ENCODE assay signal across 25 mouse cellular contexts in genomic region chr6:38242833-38243232, GRCm38 (mm10). TPM values are rescaled to one million over a fixed set of nuclear protein-coding genes. Genes with fewer than 3 reads are reported as not detected.
DNase-seq lines count a peak whose midpoint lies in the region; ATAC-seq and TF ChIP-seq lines count a peak whose summit lies in the region.
"Had no signal": no experiment of that assay in that cellular context is flagged by ENCODE, and none has a peak within 500 bp of the region (broad histone marks: within the 10 kb centered on the region; RNA-seq: fewer than 3 reads in every experiment).

No protein-coding gene starts in this region.

- no peak overlapping the region for H3K9ac ChIP-seq in forebrain, embryonic 12.5 days
- no peak overlapping the region for H3K9ac ChIP-seq in forebrain, embryonic 16.5 days (replicated peaks; ENCODE audit: low read depth, low read length)
- H3K9ac ChIP-seq in kidney, postnatal 0 days (ENCODE audit: low read depth, low read length): peak overlapping the region; percentile 20; the same call in 1 of the 2 replicates
- no peak overlapping the region for H3K9ac ChIP-seq in lung, postnatal 0 days (replicated peaks; ENCODE audit: low read depth)
- H3K9ac ChIP-seq: embryonic facial prominence, embryonic 13.5 days; hindbrain, embryonic 15.5 days; limb, embryonic 13.5 days; liver, embryonic 12.5 days; liver, postnatal 0 days; midbrain, embryonic 15.5 days had no signal

- WGBS in forebrain, embryonic 12.5 days: 73% methylated on average over 5 of the region's 5 CpGs
- WGBS in forebrain, embryonic 16.5 days: 43% methylated on average over 5 of the region's 5 CpGs
- WGBS in kidney, postnatal 0 days: 66% methylated on average over 5 of the region's 5 CpGs
- WGBS in lung, postnatal 0 days: 43% methylated on average over 5 of the region's 5 CpGs

- no peak for ATAC-seq in forebrain, embryonic 12.5 days (ENCODE audit: low FRiP score)
- ATAC-seq in forebrain, embryonic 16.5 days: no peak
- ATAC-seq in kidney, postnatal 0 days (replicated peaks; ENCODE audit: low FRiP score, low read depth): no peak
- peak; percentile 77 for ATAC-seq in lung, postnatal 0 days
- no peak for ATAC-seq in megakaryocyte progenitor cell, adult 5-6 weeks (replicated peaks; ENCODE audit: poor library complexity)
- ATAC-seq: inflammation-experienced regulatory T-cells, adult 6 months; liver, embryonic 12.5 days; liver, postnatal 0 days had no signal

- peak overlapping the region; percentile 53; the same call in 1 of the 2 replicates for H3K27ac ChIP-seq in forebrain, embryonic 12.5 days
- no peak overlapping the region for H3K27ac ChIP-seq in forebrain, embryonic 16.5 days (ENCODE audit: low read length)
- H3K27ac ChIP-seq in kidney, postnatal 0 days: peak overlapping the region; percentile 54; the same call in 1 of the 2 replicates
- no peak overlapping the region for H3K27ac ChIP-seq in lung, postnatal 0 days (ENCODE audit: low read length)
- H3K27ac ChIP-seq: embryonic facial prominence, embryonic 13.5 days; hindbrain, embryonic 10.5 days; hindbrain, embryonic 15.5 days; left cerebral cortex, adult 2 months; limb, embryonic 13.5 days; liver, embryonic 12.5 days; midbrain, embryonic 15.5 days had no signal

- no peak overlapping the region for H3K4me2 ChIP-seq in forebrain, embryonic 12.5 days
- H3K4me2 ChIP-seq in forebrain, embryonic 16.5 days (ENCODE audit: low read length): no peak overlapping the region
- H3K4me2 ChIP-seq in kidney, postnatal 0 days (ENCODE audit: low read length): no peak overlapping the region
- no peak overlapping the region for H3K4me2 ChIP-seq in lung, postnatal 0 days (replicated peaks; ENCODE audit: low read depth, low read length)
- H3K4me2 ChIP-seq: embryonic facial prominence, embryonic 13.5 days; hindbrain, embryonic 15.5 days; limb, embryonic 13.5 days; liver, embryonic 12.5 days; midbrain, embryonic 15.5 days had no signal

- no peak for TF ChIP-seq CTCF in kidney, postnatal 0 days (IDR thresholded peaks at IDR 0.05; ENCODE audit: low read depth)
- no peak for TF ChIP-seq CTCF in lung, postnatal 0 days (IDR thresholded peaks at IDR 0.05)

- no peak for DNase-seq in kidney, postnatal 0 days (ENCODE audit: low spot score)
- DNase-seq in kidney, adult 9 months: no peak
- DNase-seq in lung, postnatal 0 days (ENCODE audit: low spot score): peak; percentile 70
- no peak for DNase-seq in lung, postnatal 4 days
- DNase-seq: adrenal gland, postnatal 36 days; cerebellum, adult 18-20 months; gastrocnemius, postnatal 14 days; heart, postnatal 14 days; liver, postnatal 0 days; lung, postnatal 36 days; right cerebral cortex, adult 18-20 months; spleen, adult 18-20 months; thymus, postnatal 14 days had no signal

- H3K4me3 ChIP-seq in forebrain, embryonic 12.5 days (replicated peaks): no peak overlapping the region
- no peak overlapping the region for H3K4me3 ChIP-seq in forebrain, embryonic 16.5 days (replicated peaks; ENCODE audit: low read length)
- no peak overlapping the region for H3K4me3 ChIP-seq in kidney, postnatal 0 days (replicated peaks; ENCODE audit: low read depth, low read length)
- no peak overlapping the region for H3K4me3 ChIP-seq in lung, postnatal 0 days (ENCODE audit: low read depth, low read length)
- H3K4me3 ChIP-seq: embryonic facial prominence, embryonic 13.5 days; hindbrain, embryonic 10.5 days; hindbrain, embryonic 15.5 days; left cerebral cortex, adult 2 months; limb, embryonic 13.5 days; liver, embryonic 12.5 days; midbrain, embryonic 15.5 days had no signal

- peaks cover 31% of the 10 kb centered on the region for H3K4me1 ChIP-seq in forebrain, embryonic 12.5 days
- H3K4me1 ChIP-seq in forebrain, embryonic 16.5 days (replicated peaks; ENCODE audit: control insufficient read depth, insufficient read depth, low read length): peaks cover 25% of the 10 kb centered on the region
- peaks cover 9% of the 10 kb centered on the region for H3K4me1 ChIP-seq in kidney, postnatal 0 days (replicated peaks; ENCODE audit: insufficient read depth, low read length)
- H3K4me1 ChIP-seq in lung, postnatal 0 days (ENCODE audit: insufficient read depth, low read depth, low read length): no peaks in the 10 kb centered on the region; the same call in 1 of the 2 replicates
- H3K4me1 ChIP-seq: liver, embryonic 12.5 days had no signal

- H3K36me3 ChIP-seq in forebrain, embryonic 12.5 days (replicated peaks): no peaks in the 10 kb centered on the region
- no peaks in the 10 kb centered on the region for H3K36me3 ChIP-seq in forebrain, embryonic 16.5 days (ENCODE audit: control insufficient read depth, insufficient read depth)
- no peaks in the 10 kb centered on the region for H3K36me3 ChIP-seq in kidney, postnatal 0 days (ENCODE audit: insufficient read depth, low read length)
- no peaks in the 10 kb centered on the region for H3K36me3 ChIP-seq in lung, postnatal 0 days (ENCODE audit: insufficient read depth, low read length)
- H3K36me3 ChIP-seq: embryonic facial prominence, embryonic 13.5 days; G1E; hindbrain, embryonic 15.5 days; limb, embryonic 13.5 days; liver, embryonic 12.5 days; midbrain, embryonic 15.5 days had no signal

- no peak for TF ChIP-seq EP300 in lung, postnatal 0 days (IDR thresholded peaks at IDR 0.05)

- H3K9me3 ChIP-seq in forebrain, embryonic 12.5 days: no peaks in the 10 kb centered on the region
- no peaks in the 10 kb centered on the region for H3K9me3 ChIP-seq in forebrain, embryonic 16.5 days (ENCODE audit: control insufficient read depth, low read length)
- no peaks in the 10 kb centered on the region for H3K9me3 ChIP-seq in kidney, postnatal 0 days (replicated peaks; ENCODE audit: low read length)
- no peaks in the 10 kb centered on the region for H3K9me3 ChIP-seq in lung, postnatal 0 days (ENCODE audit: low read length)
- H3K9me3 ChIP-seq: embryonic facial prominence, embryonic 13.5 days; G1E; hindbrain, embryonic 10.5 days; hindbrain, embryonic 15.5 days; limb, embryonic 13.5 days; liver, embryonic 12.5 days; midbrain, embryonic 15.5 days had no signal

- no peaks in the 10 kb centered on the region for H3K27me3 ChIP-seq in forebrain, embryonic 12.5 days
- no peaks in the 10 kb centered on the region for H3K27me3 ChIP-seq in forebrain, embryonic 16.5 days (replicated peaks; ENCODE audit: control insufficient read depth, insufficient read depth, low read length)
- no peaks in the 10 kb centered on the region for H3K27me3 ChIP-seq in kidney, postnatal 0 days (ENCODE audit: insufficient read depth, low read length)
- no peaks in the 10 kb centered on the region for H3K27me3 ChIP-seq in lung, postnatal 0 days (replicated peaks; ENCODE audit: insufficient read depth, low read length)
- H3K27me3 ChIP-seq: embryonic facial prominence, embryonic 13.5 days; hindbrain, embryonic 15.5 days; limb, embryonic 13.5 days; liver, embryonic 12.5 days; midbrain, embryonic 15.5 days had no signal

RNA-seq across cellular contexts. Expression of gene D630045J12Rik, which starts 11.0 kb away (rescaled TPM):
- 13.0 and 13.6 TPM in 2 replicates for polyA plus RNA-seq in forebrain, embryonic 12.5 days (2016; fragmentation: Nextera tagmentation; extraction: Ambion mirVana)
- 18.1 and 19.1 TPM in 2 replicates for polyA plus RNA-seq in forebrain, embryonic 16.5 days (2015; fragmentation: Nextera tagmentation; extraction: Ambion mirVana)
- 3.4 and 3.5 TPM in 2 replicates for polyA plus RNA-seq in kidney, postnatal 0 days (2015; fragmentation: Nextera tagmentation; extraction: Ambion mirVana)
- 1.2 and 1.3 TPM in 2 replicates for polyA plus RNA-seq in lung, postnatal 0 days (2015; fragmentation: Nextera tagmentation; extraction: Ambion mirVana)
- total RNA-seq in megakaryocyte progenitor cell, adult 5-6 weeks (2015): 1.7 and 2.3 TPM in 2 replicates
- total RNA-seq in megakaryocyte progenitor cell, adult 5-6 weeks (2017): 0.54 and 1.1 TPM in 2 replicates

RNA-seq across cellular contexts. Expression of gene Zc3hav1l, which starts 56.2 kb away (rescaled TPM):
- 12.6 and 17.3 TPM in 2 replicates for polyA plus RNA-seq in forebrain, embryonic 12.5 days (2016; fragmentation: Nextera tagmentation; extraction: Ambion mirVana)
- polyA plus RNA-seq in forebrain, embryonic 16.5 days (2015; fragmentation: Nextera tagmentation; extraction: Ambion mirVana): 6.3 and 6.5 TPM in 2 replicates
- polyA plus RNA-seq in kidney, postnatal 0 days (2015; fragmentation: Nextera tagmentation; extraction: Ambion mirVana): 4.9 and 5.3 TPM in 2 replicates
- 2.1 and 2.6 TPM in 2 replicates for polyA plus RNA-seq in lung, postnatal 0 days (2015; fragmentation: Nextera tagmentation; extraction: Ambion mirVana)
- total RNA-seq in megakaryocyte progenitor cell, adult 5-6 weeks (2015): 11.5 and 11.6 TPM in 2 replicates
- total RNA-seq in megakaryocyte progenitor cell, adult 5-6 weeks (2017): 4.4 and 4.9 TPM in 2 replicates

Comparison
In these comparisons a context has a peak if more than half of its experiments do, and no peak if none do; other contexts are left out.
1. H3K27ac ChIP-seq: peak in forebrain, embryonic 12.5 days (single experiment) and kidney, postnatal 0 days (single experiment); none in forebrain, embryonic 16.5 days (single experiment) and lung, postnatal 0 days (single experiment).